Mouse (Mus musculus) central nervous system, embryonic 14 days (tissue): ENCODE data around the gene Cmas. TPM values are rescaled to one million over a fixed set of nuclear protein-coding genes. Genes with fewer than 3 reads are reported as not detected.

Experiments used
- polyA plus RNA-seq: library from polyadenylated mRNA; depleted of rRNA; stranded (reverse); fragments of >200 nt; gene quantifications from 2 replicates; pipeline ENCODE4 v1.2.3, GENCODE M21; 2012; rRNA removed

Cmas gene
- polyA plus RNA-seq: 115 and 116 TPM in 2 replicates

DNA sequence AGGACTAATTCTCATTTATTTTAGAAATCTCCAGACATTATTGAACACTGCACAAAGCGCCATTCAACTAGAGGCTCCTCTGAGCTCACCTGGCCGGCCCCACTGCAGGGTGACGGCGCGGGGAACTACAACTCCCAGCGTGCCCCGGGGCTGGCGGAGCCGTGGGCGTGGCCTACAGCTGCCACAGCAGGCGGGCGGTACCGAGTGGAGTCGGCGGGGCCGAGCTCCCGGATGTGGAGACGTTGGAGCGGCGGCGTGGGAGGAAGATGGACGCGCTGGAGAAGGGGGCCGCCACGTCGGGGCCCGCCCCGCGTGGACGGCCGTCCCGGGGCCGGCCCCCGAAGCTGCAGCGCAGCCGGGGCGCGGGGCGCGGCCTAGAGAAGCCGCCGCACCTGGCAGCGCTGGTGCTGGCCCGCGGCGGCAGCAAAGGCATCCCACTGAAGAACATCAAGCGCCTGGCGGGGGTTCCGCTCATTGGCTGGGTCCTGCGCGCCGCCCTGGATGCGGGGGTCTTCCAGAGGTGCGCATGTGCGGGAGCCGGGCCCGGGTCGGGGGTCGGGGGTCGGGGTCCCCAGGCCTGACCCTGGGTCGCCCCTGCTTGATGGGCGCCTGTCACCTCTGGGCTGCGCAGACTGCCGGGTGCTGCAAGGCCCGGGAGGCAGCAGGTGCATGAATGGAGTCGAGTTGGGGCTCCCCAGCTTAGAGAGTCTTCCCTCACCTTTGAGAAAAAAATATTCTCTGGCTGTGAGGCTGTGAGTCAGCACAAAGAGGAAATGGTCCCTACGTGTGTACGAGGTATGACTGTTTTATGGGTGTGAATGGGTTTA lies at the start of gene Cmas:
Cmas (plus strand) TSS at position 180 of the 827 bp plus-strand sequence.

DNA sequence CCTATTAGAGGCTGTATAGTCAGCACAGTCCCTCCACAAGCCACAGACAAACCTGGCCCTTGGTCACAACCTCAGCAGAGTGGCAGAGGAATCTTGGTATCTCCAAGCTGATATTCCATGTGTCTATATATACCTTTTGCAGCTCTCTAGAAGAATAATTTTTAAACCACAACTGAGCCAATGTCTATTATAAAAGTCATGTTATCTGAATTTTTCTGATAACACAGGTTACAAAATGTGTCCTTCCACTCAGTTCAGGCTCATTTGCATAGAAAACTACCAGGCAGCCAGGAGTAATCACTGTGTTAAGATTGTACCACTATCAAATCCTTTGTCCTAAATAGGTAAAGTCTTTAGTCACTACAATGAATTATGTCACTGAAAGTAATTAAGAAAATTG lies 47.9 kb downstream of the Cmas start, which contains the start of gene Sult6b2:
Sult6b2 (minus strand) TSS at position 101 of the 400 bp plus-strand sequence.

Other genes with a start within 250 kb of the Cmas start
- 361 and 427 TPM in 2 replicates for gene Ldhb, start 248.7 kb upstream of the Cmas start, polyA plus RNA-seq
- 9.1 and 9.5 TPM in 2 replicates for gene Kcnj8, start 185.1 kb upstream of the Cmas start, polyA plus RNA-seq
- 5.7 and 6.5 TPM in 2 replicates for gene Abcc9, start 54.4 kb upstream of the Cmas start, polyA plus RNA-seq
- gene Sult6b2, start 47.8 kb downstream of the Cmas start, polyA plus RNA-seq: 0.24 and 0.26 TPM in 2 replicates
- 12.3 TPM in 2 replicates for gene St8sia1, start 207.8 kb downstream of the Cmas start, polyA plus RNA-seq